Mouse (Mus musculus) midbrain, postnatal 0 days (tissue): ENCODE measurements around the gene Pmp22. TPM values are rescaled to one million over a fixed set of nuclear protein-coding genes. Genes with fewer than 3 reads are reported as not detected.

Experiments used
- ATAC-seq: fragments of 200-750 bp; cut with Nextera tagmentation; 2 replicates; pipeline ENCODE4 v1.8.0; 2017; ENCODE audit warnings: moderate number of reproducible peaks, mild to moderate bottlenecking, moderate TSS enrichment, moderate library complexity; ENCODE audit not compliant: low FRiP score
- DNase-seq: peaks from one replicate; pipeline ENCODE4 v3.0.0-alpha.2; 2015; ENCODE audit warnings: low spot score
- H3K27ac ChIP-seq: fragments of 300-500 bp; sonication (generic); 2 replicates; pipeline ENCODE4 v1.5.1; 2014; ENCODE audit warnings: low read depth, mild to moderate bottlenecking, low read length, mixed read lengths
- H3K27me3 ChIP-seq: fragments of 300-500 bp; sonication (generic); 2 replicates; pipeline ENCODE4 v1.6.1; 2014; ENCODE audit warnings: low read length, control low read depth, mixed read lengths; ENCODE audit not compliant: insufficient read depth
- H3K36me3 ChIP-seq: fragments of 300-500 bp; sonication (generic); 2 replicates; pipeline ENCODE4 v1.6.1; 2014; ENCODE audit warnings: low read length, control low read depth, mixed read lengths; ENCODE audit not compliant: insufficient read depth
- H3K4me1 ChIP-seq: fragments of 300-500 bp; sonication (generic); 2 replicates; pipeline ENCODE4 v1.6.1; 2014; ENCODE audit warnings: mild to moderate bottlenecking, control low read depth, antibody characterized with exemption, low read length, mixed read lengths; ENCODE audit not compliant: insufficient read depth
- H3K4me2 ChIP-seq: fragments of 300-500 bp; sonication (generic); 2 replicates; pipeline ENCODE4 v1.6.1; 2014; ENCODE audit warnings: low read depth, mild to moderate bottlenecking, low read length, mixed read lengths; ENCODE audit not compliant: poor library complexity, severe bottlenecking
- H3K4me3 ChIP-seq: fragments of 300-500 bp; sonication (generic); 2 replicates; pipeline ENCODE4 v1.5.1; 2014; ENCODE audit warnings: low read depth, mild to moderate bottlenecking, low read length, moderate library complexity
- H3K9ac ChIP-seq: fragments of 300-500 bp; sonication (generic); replicated peaks from 2 replicates; pipeline ENCODE4 v1.6.1; 2014; ENCODE audit warnings: mild to moderate bottlenecking, low read length, moderate library complexity, mixed read lengths; ENCODE audit not compliant: poor library complexity, severe bottlenecking
- H3K9me3 ChIP-seq: fragments of 300-500 bp; sonication (generic); 2 replicates; pipeline ENCODE4 v1.6.1; 2016; ENCODE audit warnings: low read length, control low read depth
- CTCF ChIP-seq: IDR thresholded peaks from 2 replicates; pipeline ENCODE4 v1.5.1; 2016; ENCODE audit warnings: antibody characterized with exemption, mild to moderate bottlenecking
- WGBS: fragments of 180-500 bp; shearing (Covaris S2); extraction: QIAGEN DNeasy Blood & Tissue Kit; methylation state at CpG from one replicate; pipeline ENCODE4 v1.1.7; 2014; 5-methylcytosine and 5-hydroxymethylcytosine counted together
- polyA plus RNA-seq: library from polyadenylated mRNA; unstranded; fragments of >200 nt; fragmentation: Nextera tagmentation; extraction: Ambion mirVana; gene quantifications from 2 replicates; pipeline ENCODE4 v1.2.1, GENCODE M21; 2015
- total RNA-seq: library from RNA; depleted of rRNA; stranded (reverse); fragments of >200 nt; gene quantifications from 2 replicates; pipeline ENCODE4 v1.2.3, GENCODE M21; 2014

Gene Pmp22
- total and polyA plus RNA-seq, 2 experiments from 2014 or later = 29.8 to 39.1 TPM

GRCm38 (mm10) chr11:63163986-63164682, 35.4 kb downstream of the Pmp22 start:
- no peak overlapping the region for H3K9ac ChIP-seq
- no peak for ATAC-seq
- no peak for TF ChIP-seq CTCF

GRCm38 (mm10) chr11:63164756-63165484, 36.1 kb downstream of the Pmp22 start:
- peak; percentile 69 for TF ChIP-seq CTCF
- DNase-seq (no peak), ATAC-seq (no peak)
- no peak overlapping the region for H3K27ac ChIP-seq
- no peaks in the 10 kb centered on the region; the same call in 1 of the 2 replicates for H3K4me1 ChIP-seq
- 50% methylated on average over 7 of the region's 7 CpGs for WGBS
- H3K36me3 ChIP-seq = no peaks in the 10 kb centered on the region
- no peaks in the 10 kb centered on the region for H3K9me3 ChIP-seq
- no peak overlapping the region for H3K9ac ChIP-seq
- H3K4me2 ChIP-seq = no peak overlapping the region
- no peak overlapping the region for H3K4me3 ChIP-seq
- no peaks in the 10 kb centered on the region for H3K27me3 ChIP-seq

More at GRCm38 (mm10) chr11:63163986-63164682, 35.4 kb downstream of the Pmp22 start:
- Histone ChIP-seq H3K36me3 (no peaks in the 10 kb centered on the region), H3K4me3 (no peak overlapping the region), H3K9me3 (no peaks in the 10 kb centered on the region), H3K4me1 (no peaks in the 10 kb centered on the region; the same call in 1 of the 2 replicates), H3K27ac (no peak overlapping the region), H3K4me2 (no peak overlapping the region), H3K27me3 (no peaks in the 10 kb centered on the region)
- DNase-seq = no peak
- WGBS = 90% methylated on average over 6 of the region's 6 CpGs

GRCm38 (mm10) chr11:63167826-63168225, 39.0 kb downstream of the Pmp22 start:
- 85% methylated on average over 4 of the region's 4 CpGs for WGBS
- no peak for TF ChIP-seq CTCF

GRCm38 (mm10) chr11:63168551-63169258, 39.9 kb downstream of the Pmp22 start:
- no peak for TF ChIP-seq CTCF
- Histone ChIP-seq H3K9me3 (no peaks in the 10 kb centered on the region), H3K27ac (no peak overlapping the region), H3K9ac (no peak overlapping the region), H3K4me1 (no peaks in the 10 kb centered on the region), H3K36me3 (no peaks in the 10 kb centered on the region), H3K4me3 (no peak overlapping the region), H3K27me3 (no peaks in the 10 kb centered on the region), H3K4me2 (no peak overlapping the region)
- DNase-seq (no peak), ATAC-seq (no peak)
- WGBS = 60% methylated on average over 9 of the region's 9 CpGs

More at GRCm38 (mm10) chr11:63167826-63168225, 39.0 kb downstream of the Pmp22 start:
- H3K4me2 ChIP-seq = no peak overlapping the region
- H3K27ac ChIP-seq = no peak overlapping the region
- H3K36me3 ChIP-seq = no peaks in the 10 kb centered on the region
- H3K9ac ChIP-seq = no peak overlapping the region
- H3K9me3 ChIP-seq = no peaks in the 10 kb centered on the region
- DNase-seq (no peak), ATAC-seq (no peak)
- H3K4me3 ChIP-seq = no peak overlapping the region
- H3K4me1 ChIP-seq = no peaks in the 10 kb centered on the region; the same call in 1 of the 2 replicates
- H3K27me3 ChIP-seq = no peaks in the 10 kb centered on the region

GRCm38 (mm10) chr11:63171977-63172376, 43.2 kb downstream of the Pmp22 start:
- H3K4me2 ChIP-seq = no peak overlapping the region
- WGBS = 31% methylated on average over 1 of the region's 1 CpGs
- no peaks in the 10 kb centered on the region for H3K27me3 ChIP-seq
- peak; percentile 51 for DNase-seq
- peak; percentile 71 for TF ChIP-seq CTCF
- H3K27ac ChIP-seq = no peak overlapping the region
- no peak overlapping the region for H3K4me3 ChIP-seq
- H3K9ac ChIP-seq = no peak overlapping the region
- ATAC-seq = no peak
- no peaks in the 10 kb centered on the region for H3K36me3 ChIP-seq
- no peaks in the 10 kb centered on the region for H3K9me3 ChIP-seq
- H3K4me1 ChIP-seq = no peaks in the 10 kb centered on the region
